Mouse (Mus musculus): ENCODE measurements around the gene Nemp1. TPM values are rescaled to one million over a fixed set of nuclear protein-coding genes. Genes with fewer than 3 reads are reported as not detected.

The Nemp1 gene
- polyA plus RNA-seq, 2 experiments = 9.0 to 12.3 TPM

GRCm38 (mm10) chr10:127704293-127704692, 37.6 kb downstream of the Nemp1 start:
- no peak overlapping the region for H3K27ac ChIP-seq (replicated peaks; ENCODE audit: low read depth, low read length)
- no peaks in the 10 kb centered on the region for H3K36me3 ChIP-seq (ENCODE audit: control insufficient read depth, insufficient read depth, low read length)
- no peak for DNase-seq (ENCODE audit: low spot score)
- 63% methylated on average over 2 of the region's 2 CpGs for WGBS
- H3K4me3 ChIP-seq (replicated peaks; ENCODE audit: low read length) = no peak overlapping the region
- no peak overlapping the region for H3K4me2 ChIP-seq (replicated peaks; ENCODE audit: low read depth, low read length, severe bottlenecking)
- no peak for ATAC-seq (ENCODE audit: low FRiP score, low read depth)
- H3K27me3 ChIP-seq (ENCODE audit: control insufficient read depth, insufficient read depth, low read length) = no peaks in the 10 kb centered on the region
- TF ChIP-seq POLR2A (IDR thresholded peaks at IDR 0.05; ENCODE audit: borderline replicate concordance, extremely low read depth, insufficient read depth, insufficient read length) = no peak
- H3K4me1 ChIP-seq (ENCODE audit: control insufficient read depth, insufficient read depth, low read length) = no peaks in the 10 kb centered on the region
- no peak overlapping the region for H3K9ac ChIP-seq (ENCODE audit: low read depth, low read length, severe bottlenecking)
- no peaks in the 10 kb centered on the region for H3K9me3 ChIP-seq (ENCODE audit: control insufficient read depth, low read length)

GRCm38 (mm10) chr10:127704766-127705220, 38.1 kb downstream of the Nemp1 start, which contains the start of gene Myo1a:
Myo1a (plus strand) TSS chr10:127705170.
- H3K27me3 ChIP-seq (ENCODE audit: control insufficient read depth, insufficient read depth, low read length) = no peaks in the 10 kb centered on the region
- no peak within 1 kb of the TSS for H3K4me2 ChIP-seq (replicated peaks; ENCODE audit: low read depth, low read length, severe bottlenecking)
- H3K4me3 ChIP-seq (replicated peaks; ENCODE audit: low read length) = no peak within 1 kb of the TSS
- H3K36me3 ChIP-seq (ENCODE audit: control insufficient read depth, insufficient read depth, low read length) = no peaks in the 10 kb centered on the region
- H3K27ac ChIP-seq (replicated peaks; ENCODE audit: low read depth, low read length) = no peak within 1 kb of the TSS
- ATAC-seq (ENCODE audit: low FRiP score, low read depth) (no peak), DNase-seq (ENCODE audit: low spot score) (no peak)
- H3K9me3 ChIP-seq (ENCODE audit: control insufficient read depth, low read length) = no peaks in the 10 kb centered on the region
- 65% methylated on average over 2 of the region's 2 CpGs for WGBS
- H3K9ac ChIP-seq (ENCODE audit: low read depth, low read length, severe bottlenecking) = no peak within 1 kb of the TSS
- no peak for TF ChIP-seq POLR2A (IDR thresholded peaks at IDR 0.05; ENCODE audit: borderline replicate concordance, extremely low read depth, insufficient read depth, insufficient read length)
- H3K4me1 ChIP-seq (ENCODE audit: control insufficient read depth, insufficient read depth, low read length) = no peaks in the 10 kb centered on the region

GRCm38 (mm10) chr10:127705783-127706182, 39.1 kb downstream of the Nemp1 start:
- no peak for ATAC-seq (ENCODE audit: low FRiP score, low read depth)
- WGBS = 91% methylated on average over 4 of the region's 4 CpGs
- no peak overlapping the region for H3K27ac ChIP-seq (replicated peaks; ENCODE audit: low read depth, low read length)
- no peak for DNase-seq (ENCODE audit: low spot score)
- no peaks in the 10 kb centered on the region for H3K36me3 ChIP-seq (ENCODE audit: control insufficient read depth, insufficient read depth, low read length)
- H3K4me2 ChIP-seq (replicated peaks; ENCODE audit: low read depth, low read length, severe bottlenecking) = no peak overlapping the region
- H3K9me3 ChIP-seq (ENCODE audit: control insufficient read depth, low read length) = no peaks in the 10 kb centered on the region
- H3K4me1 ChIP-seq (ENCODE audit: control insufficient read depth, insufficient read depth, low read length) = no peaks in the 10 kb centered on the region
- no peak overlapping the region for H3K9ac ChIP-seq (ENCODE audit: low read depth, low read length, severe bottlenecking)
- no peak for TF ChIP-seq POLR2A (IDR thresholded peaks at IDR 0.05; ENCODE audit: borderline replicate concordance, extremely low read depth, insufficient read depth, insufficient read length)
- H3K4me3 ChIP-seq (replicated peaks; ENCODE audit: low read length) = no peak overlapping the region
- no peaks in the 10 kb centered on the region for H3K27me3 ChIP-seq (ENCODE audit: control insufficient read depth, insufficient read depth, low read length)

GRCm38 (mm10) chr10:127707721-127708120, 41.0 kb downstream of the Nemp1 start:
- Histone ChIP-seq H3K27ac (replicated peaks; ENCODE audit: low read depth, low read length) (no peak overlapping the region), H3K36me3 (ENCODE audit: control insufficient read depth, insufficient read depth, low read length) (no peaks in the 10 kb centered on the region), H3K9ac (ENCODE audit: low read depth, low read length, severe bottlenecking) (no peak overlapping the region), H3K4me3 (replicated peaks; ENCODE audit: low read length) (no peak overlapping the region), H3K27me3 (ENCODE audit: control insufficient read depth, insufficient read depth, low read length) (no peaks in the 10 kb centered on the region), H3K4me1 (ENCODE audit: control insufficient read depth, insufficient read depth, low read length) (no peaks in the 10 kb centered on the region), H3K9me3 (ENCODE audit: control insufficient read depth, low read length) (no peaks in the 10 kb centered on the region), H3K4me2 (replicated peaks; ENCODE audit: low read depth, low read length, severe bottlenecking) (no peak overlapping the region)
- no peak for TF ChIP-seq POLR2A (IDR thresholded peaks at IDR 0.05; ENCODE audit: borderline replicate concordance, extremely low read depth, insufficient read depth, insufficient read length)
- WGBS = 78% methylated on average over 7 of the region's 7 CpGs
- ATAC-seq (ENCODE audit: low FRiP score, low read depth) = no peak
- no peak for DNase-seq (ENCODE audit: low spot score)

GRCm38 (mm10) chr10:127708850-127709370, 42.2 kb downstream of the Nemp1 start:
- no peak overlapping the region for H3K27ac ChIP-seq (replicated peaks; ENCODE audit: low read depth, low read length)
- ATAC-seq (ENCODE audit: low FRiP score, low read depth) (no peak), DNase-seq (ENCODE audit: low spot score) (no peak)
- H3K4me3 ChIP-seq (replicated peaks; ENCODE audit: low read length) = no peak overlapping the region
- H3K9ac ChIP-seq (ENCODE audit: low read depth, low read length, severe bottlenecking) = no peak overlapping the region
- no peaks in the 10 kb centered on the region for H3K36me3 ChIP-seq (ENCODE audit: control insufficient read depth, insufficient read depth, low read length)
- no peaks in the 10 kb centered on the region for H3K27me3 ChIP-seq (ENCODE audit: control insufficient read depth, insufficient read depth, low read length)
- no peak for TF ChIP-seq POLR2A (IDR thresholded peaks at IDR 0.05; ENCODE audit: borderline replicate concordance, extremely low read depth, insufficient read depth, insufficient read length)
- no peaks in the 10 kb centered on the region for H3K9me3 ChIP-seq (ENCODE audit: control insufficient read depth, low read length)
- no peaks in the 10 kb centered on the region; the same call in 1 of the 2 replicates for H3K4me1 ChIP-seq (ENCODE audit: control insufficient read depth, insufficient read depth, low read length)
- H3K4me2 ChIP-seq (replicated peaks; ENCODE audit: low read depth, low read length, severe bottlenecking) = no peak overlapping the region
- whole genome bisulfite sequencing = 83% methylated on average over 3 of the region's 3 CpGs

Data from limb, embryonic 14.5 days (tissue).